Mouse (Mus musculus): Measurements from ENCODE around the gene Zdhhc6.

GRCm38 (mm10) chr19:55337066-55337465 lies 21.2 kb upstream of the Zdhhc6 start:
- no peak for TF ChIP-seq CTCF (IDR thresholded peaks at IDR 0.05; ENCODE audit: insufficient read depth, low read depth, low read length)
- TF ChIP-seq POLR2A (IDR thresholded peaks at IDR 0.05; ENCODE audit: insufficient read depth, low read depth, low read length) = no peak

All from olfactory bulb, adult 2 months (tissue).